Comparison of ENCODE assay signal across 1 mouse cellular context in genomic region chr11:116433356-116434286, GRCm38 (mm10).
A peak's percentile ranks its signal among the peaks of the same experiment; 100 is the strongest.
TF ChIP-seq lines count a peak whose summit lies in the region.

Ubald2 (plus strand) TSS chr11:116434094.

TF ChIP-seq in CH12.LX, 34 proteins besides CTCF, POLR2A, EP300 and RAD21 (continued from another document):
- no peak; the same call in 1 of the 2 replicates for TF ChIP-seq ZMIZ1 (IDR thresholded peaks at IDR 0.05; ENCODE audit: low read depth, low read length)
- TF ChIP-seq SIN3A (IDR thresholded peaks at IDR 0.05; ENCODE audit: low read length) = peak; percentile 99
- TF ChIP-seq MAX (IDR thresholded peaks at IDR 0.05; ENCODE audit: low read length) = peak; percentile 78
- TF ChIP-seq MEF2A (IDR thresholded peaks at IDR 0.05; ENCODE audit: borderline replicate concordance, low read depth, low read length) = peak; percentile 99
- TF ChIP-seq BHLHE40 (IDR thresholded peaks at IDR 0.05; ENCODE audit: low read depth, low read length) = peak; percentile 92
- peak; percentile 98 for TF ChIP-seq RCOR1 (conservative IDR thresholded peaks at IDR 0.05; ENCODE audit: low read depth, low read length)
- peak; percentile 100 for TF ChIP-seq ETS1 (conservative IDR thresholded peaks at IDR 0.05; ENCODE audit: low read depth, low read length)
- 0 out of 2 replicates have a peak, but pooled peaks have one; percentile 49 for TF ChIP-seq NELFE (IDR thresholded peaks at IDR 0.05; ENCODE audit: low read depth, low read length)
- peak; percentile 89; the same call in 1 of the 2 replicates for TF ChIP-seq CHD1 (IDR thresholded peaks at IDR 0.05; ENCODE audit: low read depth, low read length)
- peak; percentile 98 for TF ChIP-seq MAZ (IDR thresholded peaks at IDR 0.05; ENCODE audit: low read depth, low read length)
- no peak for TF ChIP-seq ZKSCAN1 (IDR thresholded peaks at IDR 0.05; ENCODE audit: borderline replicate concordance, low read depth, low read length)
- TF ChIP-seq JUN (IDR thresholded peaks at IDR 0.05; ENCODE audit: insufficient read depth, low read depth, low read length) = peak; percentile 99
- TF ChIP-seq HCFC1 (IDR thresholded peaks at IDR 0.05; ENCODE audit: low read depth, low read length) = peak; percentile 66
